Mouse (Mus musculus): ENCODE measurements around the gene Icosl. TPM values are rescaled to one million over a fixed set of nuclear protein-coding genes. Genes with fewer than 3 reads are reported as not detected.
"Not testable (repeated sequence)": the region's sequence is repeated elsewhere in the genome, so short reads cannot be mapped to it uniquely, and the experiment has no call there.

Icosl gene
- total RNA-seq, 2 experiments from 2014 or later: 0.53 to 3.4 TPM

GRCm38 (mm10) chr10:78068541-78068940 lies 561 bp upstream of the Icosl start:
- ATAC-seq (replicated peaks; ENCODE audit: low FRiP score, poor library complexity, severe bottlenecking): no peak

DNA sequence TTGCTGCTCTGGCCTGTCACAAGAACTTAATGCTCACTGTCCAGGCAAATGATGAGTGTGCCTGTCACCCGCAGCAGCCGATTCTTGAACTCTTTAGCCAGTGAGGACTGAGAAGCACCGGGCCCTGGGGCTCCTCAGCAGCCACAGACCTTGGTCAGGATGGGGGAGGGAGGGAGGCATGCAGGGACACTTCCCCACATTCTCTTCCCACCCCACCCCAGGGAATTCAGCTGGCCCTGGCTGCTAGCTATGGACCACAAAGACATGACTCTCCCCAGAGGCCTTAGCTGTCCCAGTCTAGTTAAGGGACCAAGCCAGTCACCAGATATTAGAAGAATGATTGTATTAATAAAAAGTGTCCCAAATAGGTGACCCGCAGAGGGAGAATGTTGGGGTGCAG lies 5.0 kb downstream of the Icosl start:
- no peak for ATAC-seq (replicated peaks; ENCODE audit: low FRiP score, poor library complexity, severe bottlenecking)

- ATAC-seq (replicated peaks; ENCODE audit: low FRiP score, poor library complexity, severe bottlenecking): no peak
Measured at GRCm38 (mm10) chr10:78074977-78075376, 5.9 kb downstream of the Icosl start.

GRCm38 (mm10) chr10:78077862-78078261 lies 8.8 kb downstream of the Icosl start:
- ATAC-seq (replicated peaks; ENCODE audit: low FRiP score, poor library complexity, severe bottlenecking): no peak

- no peak for ATAC-seq (replicated peaks; ENCODE audit: low FRiP score, poor library complexity, severe bottlenecking)
Measured at GRCm38 (mm10) chr10:78078276-78078675, 9.2 kb downstream of the Icosl start.

- no peak for ATAC-seq (replicated peaks; ENCODE audit: low FRiP score, poor library complexity, severe bottlenecking)
Measured at GRCm38 (mm10) chr10:78079955-78080591, 11.0 kb downstream of the Icosl start.

DNA sequence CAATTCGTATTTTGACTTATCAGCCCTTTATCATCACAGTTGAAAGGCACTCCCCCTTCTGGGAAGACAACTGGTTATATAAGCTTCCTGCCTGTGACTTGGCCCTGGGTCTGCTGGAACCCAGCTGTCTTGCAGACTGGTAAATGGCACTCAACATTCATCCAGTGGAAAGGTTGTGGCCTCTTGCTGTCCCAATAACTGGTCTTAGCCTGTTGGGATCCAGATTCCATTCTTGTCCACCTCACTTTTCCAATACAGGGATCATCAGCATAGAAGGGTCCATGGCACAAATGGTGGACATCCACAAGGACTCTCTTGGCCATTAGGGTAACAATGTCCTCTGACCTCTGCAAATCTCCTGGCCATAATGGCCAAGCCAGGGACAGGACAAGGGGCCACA lies 15.0 kb downstream of the Icosl start:
- no peak for ATAC-seq (replicated peaks; ENCODE audit: low FRiP score, poor library complexity, severe bottlenecking)

DNA sequence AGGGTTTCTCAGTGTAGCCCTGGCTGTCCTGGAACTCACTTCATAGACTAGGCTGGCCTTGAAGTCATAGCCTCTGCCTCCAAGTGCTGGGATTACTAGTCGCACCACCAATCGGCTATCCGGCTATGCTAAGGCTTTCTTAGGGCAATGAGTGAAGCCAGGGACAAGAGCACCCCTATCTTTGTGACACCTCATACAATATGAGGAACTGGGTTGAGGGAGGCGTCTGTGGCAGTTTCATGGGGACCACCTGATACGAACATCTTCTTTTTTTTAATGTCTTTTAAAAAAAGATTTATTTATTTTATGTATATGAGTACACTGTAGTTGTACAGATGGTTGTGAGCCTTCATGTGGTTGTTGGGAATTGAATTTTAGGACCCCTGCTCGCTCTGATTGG lies 16.6 kb downstream of the Icosl start:
- no peak for ATAC-seq (replicated peaks; ENCODE audit: low FRiP score, poor library complexity, severe bottlenecking)

GRCm38 (mm10) chr10:78086444-78087061 lies 17.5 kb downstream of the Icosl start:
- no peak for ATAC-seq (replicated peaks; ENCODE audit: low FRiP score, poor library complexity, severe bottlenecking)

- ATAC-seq (replicated peaks; ENCODE audit: low FRiP score, poor library complexity, severe bottlenecking): no peak
Measured at GRCm38 (mm10) chr10:78087101-78087511, 18.0 kb downstream of the Icosl start.

DNA sequence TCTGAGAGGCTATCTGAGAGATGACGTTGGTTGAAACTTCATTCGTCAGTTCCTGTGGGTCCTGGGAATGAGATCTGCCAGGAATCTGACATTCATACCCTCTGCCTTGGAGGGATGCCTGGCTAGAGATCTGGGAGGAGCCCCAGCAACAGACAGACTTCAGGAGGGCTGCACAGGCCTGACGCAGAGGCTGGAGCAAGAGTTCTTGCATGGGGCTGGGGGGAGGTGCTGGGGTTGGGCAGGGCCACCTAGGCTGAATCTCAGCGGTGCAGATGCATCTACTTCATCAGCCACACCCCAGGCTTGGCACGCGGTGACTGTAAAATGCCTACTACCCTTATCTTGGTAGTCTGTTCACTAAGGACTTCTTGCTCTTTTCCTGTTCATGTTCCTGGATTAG lies 21.1 kb downstream of the Icosl start:
- no peak for ATAC-seq (replicated peaks; ENCODE audit: low FRiP score, poor library complexity, severe bottlenecking)

DNA sequence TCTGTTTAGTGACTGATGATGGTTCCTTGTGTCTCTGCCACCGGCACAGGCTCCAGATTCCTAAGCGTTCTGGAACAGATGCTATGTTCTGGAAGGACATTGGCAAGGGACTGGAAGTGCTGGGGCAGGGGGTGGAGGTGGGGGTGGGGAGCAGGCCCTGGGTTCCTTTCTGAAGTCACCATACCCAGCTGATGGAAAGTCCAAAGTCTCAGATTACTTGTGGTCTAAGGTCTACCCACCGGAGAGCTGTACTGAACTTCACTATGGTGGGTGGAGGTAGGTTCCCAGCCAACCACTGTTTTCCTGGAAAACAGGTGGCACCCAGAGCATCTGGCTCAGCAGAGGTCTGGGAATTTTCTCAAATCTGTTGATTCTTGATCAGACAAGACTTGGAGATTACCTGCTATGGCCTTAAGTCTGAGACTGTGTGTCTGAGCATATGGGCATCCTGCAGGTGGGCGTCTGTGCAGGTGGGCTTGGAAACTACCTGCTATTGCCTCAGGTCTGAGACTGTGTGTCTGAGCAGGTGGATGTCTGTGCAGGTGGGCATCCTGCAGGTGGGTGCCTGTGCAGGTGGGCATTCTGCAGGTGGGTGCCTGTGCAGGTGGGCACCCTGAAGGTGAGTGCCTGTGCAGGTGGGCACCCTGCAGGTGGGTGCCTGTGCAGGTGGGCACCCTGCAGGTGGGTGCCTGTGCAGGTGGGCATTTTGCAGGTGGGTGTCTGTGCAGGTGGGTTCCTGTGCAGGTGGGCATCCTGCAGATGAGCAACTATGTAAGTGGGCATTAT lies 21.8 kb downstream of the Icosl start:
- no peak for ATAC-seq (replicated peaks; ENCODE audit: low FRiP score, poor library complexity, severe bottlenecking)

- no peak for ATAC-seq (replicated peaks; ENCODE audit: low FRiP score, poor library complexity, severe bottlenecking)
Measured at GRCm38 (mm10) chr10:78091865-78092724, 23.0 kb downstream of the Icosl start.

- no peak for ATAC-seq (replicated peaks; ENCODE audit: low FRiP score, poor library complexity, severe bottlenecking)
Measured at GRCm38 (mm10) chr10:78092725-78093029, 23.6 kb downstream of the Icosl start.

GRCm38 (mm10) chr10:78095221-78095620 lies 26.1 kb downstream of the Icosl start:
- ATAC-seq (replicated peaks; ENCODE audit: low FRiP score, poor library complexity, severe bottlenecking): no peak

DNA sequence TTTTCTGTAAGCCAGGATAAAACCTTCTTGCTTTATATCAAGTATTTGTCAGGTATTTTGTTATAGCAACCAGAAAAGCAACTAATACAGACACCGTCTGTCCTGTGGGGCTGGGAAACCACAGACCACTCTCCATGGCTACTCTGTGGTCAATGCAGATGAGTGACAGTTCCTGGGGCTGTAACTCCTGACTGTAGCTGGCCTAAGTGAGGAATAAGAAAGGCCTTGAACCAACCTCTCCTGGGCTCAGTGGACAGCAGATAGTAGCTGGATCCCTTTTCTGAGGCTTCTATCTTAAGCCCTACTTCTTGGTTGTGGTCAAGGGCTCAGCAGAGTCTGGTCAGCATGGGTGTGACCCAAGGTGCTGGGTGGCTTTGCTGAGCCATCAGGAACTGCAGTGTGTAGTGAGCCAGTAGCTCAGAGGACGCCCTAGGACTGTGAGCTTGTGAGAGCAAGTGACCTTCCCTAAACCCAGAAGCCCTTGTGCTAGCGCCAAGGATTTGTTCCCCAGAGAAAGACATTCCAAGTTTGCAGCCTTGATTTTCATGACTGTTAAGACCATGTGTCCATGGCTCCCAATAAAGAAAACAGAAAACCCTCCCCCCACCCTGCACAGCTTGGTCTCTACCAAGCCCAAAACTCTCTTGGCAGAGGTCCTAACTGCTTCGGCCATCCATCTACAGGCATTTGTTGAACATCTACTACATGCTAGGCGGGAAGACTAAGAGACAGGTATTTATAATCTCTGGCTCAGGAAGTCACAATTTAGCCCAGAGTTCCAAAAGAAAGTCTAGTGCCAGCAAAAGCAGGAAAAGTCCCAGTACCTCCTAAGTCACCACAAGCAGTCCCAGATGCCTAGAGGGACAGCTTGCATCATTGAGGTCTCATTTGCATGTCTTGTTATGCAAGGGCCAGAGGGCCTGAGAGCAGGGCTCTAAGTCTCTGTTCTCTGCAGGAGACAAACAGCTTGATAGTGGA lies 27.1 kb downstream of the Icosl start:
- no peak for ATAC-seq (replicated peaks; ENCODE audit: low FRiP score, poor library complexity, severe bottlenecking)

- not testable (repeated sequence) for ATAC-seq (replicated peaks; ENCODE audit: low FRiP score, poor library complexity, severe bottlenecking)
Measured at GRCm38 (mm10) chr10:78099860-78100259, 30.8 kb downstream of the Icosl start.

DNA sequence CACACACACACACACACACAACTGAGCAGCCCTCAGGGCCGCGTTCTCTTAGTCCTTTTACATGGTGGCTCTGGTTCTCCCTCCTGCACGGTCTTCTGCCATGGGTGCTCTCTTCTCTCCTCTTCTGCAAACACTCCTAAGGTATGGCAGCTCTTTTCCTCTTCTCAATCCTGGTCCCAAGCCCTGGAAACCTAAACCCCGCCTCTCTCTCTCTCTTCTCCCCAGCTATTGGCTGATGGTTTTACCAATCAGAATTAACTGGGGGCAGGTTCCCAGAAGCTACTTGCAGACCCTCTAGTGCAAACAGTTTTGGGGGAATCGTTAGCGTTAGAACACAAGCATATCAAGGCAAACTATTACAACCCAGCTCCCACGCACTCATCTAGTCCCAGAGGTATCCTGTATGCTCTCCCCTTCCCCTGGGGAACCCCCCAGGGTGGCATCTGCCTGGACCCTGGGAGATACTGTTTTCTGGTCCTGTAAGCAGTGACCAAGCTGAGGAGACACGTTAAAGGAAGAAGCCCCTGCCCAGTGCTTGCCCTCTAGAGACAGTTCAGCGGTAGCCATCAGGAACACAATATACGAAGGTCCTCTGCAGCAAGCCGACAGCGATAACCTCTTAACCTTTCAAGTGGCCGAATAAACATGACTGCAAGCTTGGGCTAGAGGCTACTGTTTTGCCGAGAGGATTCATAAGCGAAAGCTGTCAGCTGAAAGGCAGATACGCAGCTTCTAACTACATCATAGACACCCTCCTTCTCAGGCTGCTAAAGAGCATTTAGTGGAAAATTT lies 32.1 kb downstream of the Icosl start:
- ATAC-seq (replicated peaks; ENCODE audit: low FRiP score, poor library complexity, severe bottlenecking): no peak
